Mouse (Mus musculus) liver, adult 2 months (tissue): ENCODE measurements around the gene Pgap3. TPM values are rescaled to one million over a fixed set of nuclear protein-coding genes. Genes with fewer than 3 reads are reported as not detected.

Source experiments
- DNase-seq: peaks from one replicate; pipeline ENCODE4 v3.0.0-alpha.2; 2011; ENCODE audit warnings: low read depth, low spot score; ENCODE audit errors: extremely low read depth
- H3K27ac ChIP-seq: fragments of 200-500 bp; replicated peaks from 2 replicates; pipeline ENCODE4 v1.5.1; 2012; ENCODE audit warnings: low read depth, mild to moderate bottlenecking, control low read depth, inconsistent platforms, low read length; ENCODE audit not compliant: insufficient read depth
- H3K27me3 ChIP-seq: fragments of 200-500 bp; 2 replicates; pipeline ENCODE4 v1.6.1; 2012; ENCODE audit warnings: mild to moderate bottlenecking, moderate library complexity, low read length, inconsistent platforms; ENCODE audit not compliant: control insufficient read depth, insufficient read depth
- H3K36me3 ChIP-seq: fragments of 200-500 bp; 2 replicates; pipeline ENCODE4 v1.6.1; 2012; ENCODE audit warnings: low read length, inconsistent platforms; ENCODE audit not compliant: control insufficient read depth, insufficient read depth
- H3K4me1 ChIP-seq: fragments of 200-500 bp; 2 replicates; pipeline ENCODE4 v1.6.1; 2011; ENCODE audit warnings: low read length; ENCODE audit not compliant: control insufficient read depth, insufficient read depth
- H3K4me3 ChIP-seq: fragments of 200-500 bp; 2 replicates; pipeline ENCODE4 v1.5.1; 2011; ENCODE audit warnings: low read depth, mild to moderate bottlenecking, control low read depth, low read length, moderate library complexity; ENCODE audit not compliant: insufficient read depth
- H3K79me2 ChIP-seq: fragments of 200-500 bp; 2 replicates; pipeline ENCODE4 v1.6.1; 2012; ENCODE audit warnings: inconsistent platforms, mild to moderate bottlenecking, low read length, moderate library complexity; ENCODE audit not compliant: control insufficient read depth, insufficient read depth
- H3K9ac ChIP-seq: fragments of 200-500 bp; 2 replicates; pipeline ENCODE4 v1.6.1; 2012; ENCODE audit warnings: low read depth, mild to moderate bottlenecking, control low read depth, inconsistent platforms, low read length
- CTCF ChIP-seq: fragments of 200-500 bp; IDR thresholded peaks from 2 replicates; pipeline ENCODE4 v1.5.1; 2011; ENCODE audit warnings: low read depth, low read length, control low read depth
- POLR2A ChIP-seq: fragments of 200-500 bp; IDR thresholded peaks from 2 replicates; pipeline ENCODE4 v1.6.1; 2011; ENCODE audit warnings: low read length, control low read depth; ENCODE audit not compliant: insufficient read depth; ENCODE audit errors: extremely low read depth
- WGBS: fragments of 180-500 bp; shearing (Covaris S2); methylation state at CpG from one replicate; pipeline ENCODE4 v1.1.7; 2018; 5-methylcytosine and 5-hydroxymethylcytosine counted together
- polyA plus RNA-seq: library from polyadenylated mRNA; depleted of rRNA; stranded (reverse); fragments of >200 nt; gene quantifications from 2 replicates; pipeline ENCODE4 v1.2.3, GENCODE M21; 2012; rRNA removed
- total RNA-seq: library from RNA; depleted of rRNA; stranded (reverse); fragments of >200 nt; gene quantifications from 2 replicates; pipeline ENCODE4 v1.2.3, GENCODE M21; 2014; rRNA removed

The Pgap3 gene
- total RNA-seq (0.37 and 0.87 TPM in 2 replicates), polyA plus RNA-seq (3.7 and 5.0 TPM in 2 replicates)

DNA sequence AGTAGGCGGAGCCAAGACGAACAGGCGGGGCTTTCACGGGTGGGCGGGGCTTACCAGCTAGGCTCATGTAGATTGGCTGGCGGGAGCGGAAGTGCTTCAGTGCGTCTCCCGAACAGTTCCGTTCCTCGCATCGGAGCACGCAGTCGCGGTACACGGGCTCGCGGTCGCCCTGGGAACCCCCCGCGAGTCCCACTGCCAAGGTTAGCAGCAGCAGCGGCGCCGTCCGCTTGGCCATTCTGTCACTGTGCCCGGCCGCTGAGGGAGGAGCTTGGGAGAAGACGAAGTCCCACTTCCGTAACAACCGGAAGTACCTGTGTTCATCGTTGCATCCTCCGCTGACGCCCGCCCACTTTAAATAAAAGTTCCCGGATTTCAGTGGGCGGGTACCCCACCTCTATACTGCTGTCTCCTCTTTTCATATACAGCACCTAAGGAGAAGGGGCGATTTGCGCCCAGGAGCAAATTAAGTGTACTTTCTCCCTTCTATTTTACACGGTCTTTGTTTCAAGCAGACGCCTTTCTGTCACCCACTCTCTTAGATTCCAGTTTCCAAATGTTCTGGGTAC is at the start of gene Pgap3:
TSS of gene Pgap3 (minus strand) at position 330 of the 566 bp plus-strand sequence.
- no peaks in the 10 kb centered on the region for H3K27me3 ChIP-seq
- peaks cover 2% of the 10 kb centered on the region for H3K4me1 ChIP-seq
- H3K9ac ChIP-seq = peak within 1 kb of the TSS; percentile 82
- peak within 1 kb of the TSS; percentile 20; the same call in 1 of the 2 replicates for H3K27ac ChIP-seq
- TF ChIP-seq CTCF = no peak
- TF ChIP-seq POLR2A = 0 out of 2 replicates have a peak, but pooled peaks have one; percentile 15
- under 1% methylated on average over 40 of the region's 40 CpGs for WGBS
- peak; percentile 74 for DNase-seq
- H3K4me3 ChIP-seq = peak within 1 kb of the TSS; percentile 76
- H3K36me3 ChIP-seq = no peaks in the 10 kb centered on the region
- no peaks in the 10 kb centered on the region for H3K79me2 ChIP-seq

DNA sequence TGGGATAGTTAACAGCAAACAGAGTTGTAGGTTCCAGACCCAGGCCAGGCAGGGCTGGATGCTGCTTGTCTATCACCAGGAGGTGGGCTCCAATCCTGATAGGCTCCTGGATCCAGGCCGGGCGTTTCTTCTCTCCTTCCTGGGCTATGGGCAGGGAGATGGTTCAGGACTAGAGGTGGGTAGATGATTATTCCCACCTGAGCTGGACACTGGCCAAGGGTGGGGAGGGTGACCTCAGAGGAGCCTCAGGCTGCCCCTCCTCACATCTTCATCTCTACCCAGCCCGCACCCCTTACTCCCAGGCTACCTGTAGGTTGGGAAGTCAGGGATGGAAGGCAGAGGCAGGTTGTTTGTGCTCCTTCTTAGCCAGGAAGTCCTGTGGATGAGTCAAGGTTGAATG is 49.1 kb upstream of the Pgap3 start:
- Histone ChIP-seq H3K79me2 (peaks cover 23% of the 10 kb centered on the region; the same call in 1 of the 2 replicates), H3K4me1 (peaks cover 18% of the 10 kb centered on the region), H3K36me3 (peaks cover 36% of the 10 kb centered on the region), H3K27me3 (no peaks in the 10 kb centered on the region), H3K4me3 (peak overlapping the region; percentile 87), H3K9ac (peak overlapping the region; percentile 73), H3K27ac (peak overlapping the region; percentile 80)
- TF ChIP-seq CTCF = no peak
- no peak for TF ChIP-seq POLR2A
- 29% methylated on average over 3 of the region's 3 CpGs for WGBS
- no peak for DNase-seq

DNA sequence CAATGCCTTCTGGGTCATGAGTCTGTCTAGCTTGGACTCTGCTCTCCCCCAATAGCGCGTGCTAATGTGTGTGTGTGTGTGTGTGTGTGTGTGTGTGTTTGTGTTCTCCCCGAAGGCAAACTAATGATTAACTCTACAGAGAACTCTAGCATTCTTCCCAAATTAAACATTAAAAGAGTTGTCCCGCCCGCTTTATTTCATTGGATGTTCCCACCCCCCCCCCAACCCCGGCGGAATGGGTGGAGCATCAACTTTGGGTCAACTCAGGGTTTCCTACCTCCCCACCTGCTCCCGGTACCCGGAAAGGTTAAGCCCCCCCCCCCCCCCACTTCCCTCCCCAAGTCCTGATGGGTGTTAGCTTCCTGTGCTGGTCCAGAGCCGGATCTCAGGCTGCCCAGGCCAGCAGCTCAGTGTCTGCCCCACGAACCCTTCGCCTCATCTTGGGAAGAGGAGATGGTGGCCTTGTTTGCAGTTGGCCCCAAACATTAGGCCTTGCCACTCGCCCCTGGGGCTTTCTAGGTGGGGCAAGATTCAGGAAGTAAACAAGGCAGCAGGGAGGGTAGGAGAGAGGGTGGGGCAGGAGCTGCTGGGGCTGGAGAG is 48.0 kb upstream of the Pgap3 start:
- TF ChIP-seq CTCF (no peak), POLR2A (0 out of 2 replicates have a peak, but pooled peaks have one; percentile 17)
- Histone ChIP-seq H3K4me3 (peak overlapping the region; percentile 87), H3K27me3 (no peaks in the 10 kb centered on the region), H3K4me1 (peaks cover 18% of the 10 kb centered on the region), H3K27ac (peak overlapping the region; percentile 97), H3K79me2 (peaks cover 23% of the 10 kb centered on the region; the same call in 1 of the 2 replicates), H3K36me3 (peaks cover 26% of the 10 kb centered on the region), H3K9ac (peak overlapping the region; percentile 83)
- 8% methylated on average over 13 of the region's 13 CpGs for WGBS
- DNase-seq = peak; percentile 91

DNA sequence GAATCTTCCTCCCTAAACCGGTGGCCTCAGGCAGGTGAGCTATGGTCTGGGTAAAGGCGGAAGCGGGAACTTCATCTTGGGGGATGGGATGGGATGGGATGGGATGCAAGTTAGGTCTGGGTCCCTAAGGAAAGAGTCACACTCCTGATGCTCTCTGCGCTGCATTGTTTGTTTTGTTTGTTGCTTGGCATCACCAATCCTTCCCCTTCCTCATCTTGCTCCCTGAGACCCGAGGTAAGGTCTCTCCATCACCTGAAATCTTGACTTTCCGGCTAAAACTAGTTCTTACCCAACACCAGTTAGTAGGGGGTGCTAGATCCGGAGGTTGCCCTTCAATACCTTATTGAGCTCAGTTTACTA is 47.2 kb upstream of the Pgap3 start:
- peaks cover 18% of the 10 kb centered on the region for H3K4me1 ChIP-seq
- H3K4me3 ChIP-seq = peak overlapping the region; percentile 79
- TF ChIP-seq POLR2A (no peak), CTCF (no peak)
- H3K27ac ChIP-seq = peak overlapping the region; percentile 97
- H3K9ac ChIP-seq = peak overlapping the region; percentile 83
- peaks cover 18% of the 10 kb centered on the region for H3K36me3 ChIP-seq
- 2% methylated on average over 7 of the region's 7 CpGs for WGBS
- H3K27me3 ChIP-seq = no peaks in the 10 kb centered on the region
- DNase-seq = peak; percentile 43
- peaks cover 23% of the 10 kb centered on the region; the same call in 1 of the 2 replicates for H3K79me2 ChIP-seq

DNA sequence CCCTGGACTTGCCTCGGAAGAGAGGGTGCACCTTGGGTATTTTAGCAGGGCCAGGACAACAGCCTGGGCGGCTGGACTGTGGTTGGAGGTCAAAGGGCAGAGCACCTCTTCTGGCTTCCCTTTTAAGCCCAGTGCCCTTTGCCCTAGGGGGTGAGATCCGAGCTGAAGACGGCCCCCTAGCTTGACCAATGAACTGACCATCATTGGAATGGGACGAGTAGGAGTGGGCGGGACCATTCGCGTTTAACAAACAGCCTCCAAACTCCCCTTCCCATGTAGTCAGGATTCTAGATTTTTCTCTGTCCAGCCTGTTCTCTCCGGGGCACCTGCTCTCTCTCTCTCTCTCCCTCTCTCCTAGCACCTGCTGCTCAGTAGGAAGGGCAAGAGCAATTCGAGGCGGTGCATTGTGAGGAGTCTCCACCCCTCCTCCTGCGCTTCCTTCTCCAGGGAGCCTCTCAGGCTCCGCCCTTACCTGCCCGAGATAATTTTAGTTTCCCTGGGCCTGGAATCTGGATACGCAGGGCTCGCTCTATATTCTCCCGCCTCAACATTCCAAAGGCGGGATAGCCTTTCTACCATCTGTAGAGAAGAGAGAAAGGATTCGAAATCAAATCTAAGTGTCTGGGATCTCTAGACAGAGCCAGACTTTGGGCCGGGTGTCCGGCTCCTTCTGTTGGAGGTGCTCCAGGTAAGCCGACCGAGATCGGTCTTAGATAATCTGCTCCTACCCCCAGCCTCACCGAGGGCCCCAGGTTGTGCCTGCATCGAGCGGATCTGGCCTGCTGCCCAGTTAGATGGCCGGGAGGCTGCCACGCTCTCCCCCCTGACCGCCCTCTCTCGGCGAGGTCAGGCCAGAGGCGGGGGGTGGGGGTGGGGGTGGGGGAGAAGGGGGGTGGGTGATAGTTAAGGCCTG is 46.5 kb upstream of the Pgap3 start:
- 2% methylated on average over 33 of the region's 33 CpGs for WGBS
- TF ChIP-seq POLR2A = peak; percentile 67; the same call in 1 of the 2 replicates
- TF ChIP-seq CTCF = no peak
- peaks cover 23% of the 10 kb centered on the region; the same call in 1 of the 2 replicates for H3K79me2 ChIP-seq
- H3K27me3 ChIP-seq = no peaks in the 10 kb centered on the region
- peak overlapping the region; percentile 79 for H3K4me3 ChIP-seq
- peak overlapping the region; percentile 83 for H3K9ac ChIP-seq
- DNase-seq = peak; percentile 100
- H3K4me1 ChIP-seq = peaks cover 16% of the 10 kb centered on the region; the same call in 1 of the 2 replicates
- peaks cover 12% of the 10 kb centered on the region for H3K36me3 ChIP-seq
- peak overlapping the region; percentile 97 for H3K27ac ChIP-seq
